In genomic region chr5:129406259-129406658, GRCm38 (mm10) we compare ENCODE assay signal across 12 mouse cellular contexts.
"Had no signal": no experiment of that assay in that cellular context is flagged by ENCODE, and none has a peak within 500 bp of the region (broad histone marks: within the 10 kb centered on the region; RNA-seq: fewer than 3 reads in every experiment).

No protein-coding gene starts in this region.

- H3K36me3 ChIP-seq: liver, embryonic 15.5 days; midbrain, embryonic 13.5 days; neural tube, embryonic 12.5 days; stomach, embryonic 15.5 days had no signal

- H3K4me1 ChIP-seq: liver, embryonic 15.5 days; midbrain, embryonic 13.5 days; neural tube, embryonic 12.5 days; stomach, embryonic 15.5 days had no signal

- H3K27me3 ChIP-seq: liver, embryonic 15.5 days; midbrain, embryonic 13.5 days; neural tube, embryonic 12.5 days; stomach, embryonic 15.5 days had no signal

- DNase-seq: kidney, postnatal 25 days; layer of hippocampus, adult 9-11 months; layer of hippocampus, postnatal 36 days; lung, adult 2 months; lung, postnatal 36 days; right cerebral cortex, postnatal 14 days; thymus, adult 2 months; thymus, postnatal 25 days had no signal

- H3K4me3 ChIP-seq: liver, embryonic 15.5 days; midbrain, embryonic 13.5 days; neural tube, embryonic 12.5 days; stomach, embryonic 15.5 days had no signal

- H3K9me3 ChIP-seq: liver, embryonic 15.5 days; midbrain, embryonic 13.5 days; neural tube, embryonic 12.5 days; stomach, embryonic 15.5 days had no signal

- H3K27ac ChIP-seq: liver, embryonic 15.5 days; midbrain, embryonic 13.5 days; neural tube, embryonic 12.5 days; stomach, embryonic 15.5 days had no signal
